Mouse (Mus musculus): ENCODE measurements at regions not wholly inside any gene's neighbourhood (a gene's known extent, or its start where the extent isn't known, plus 50 kb on each side); places are given as distances from the start of the nearest gene placed in this dataset.

DNA sequence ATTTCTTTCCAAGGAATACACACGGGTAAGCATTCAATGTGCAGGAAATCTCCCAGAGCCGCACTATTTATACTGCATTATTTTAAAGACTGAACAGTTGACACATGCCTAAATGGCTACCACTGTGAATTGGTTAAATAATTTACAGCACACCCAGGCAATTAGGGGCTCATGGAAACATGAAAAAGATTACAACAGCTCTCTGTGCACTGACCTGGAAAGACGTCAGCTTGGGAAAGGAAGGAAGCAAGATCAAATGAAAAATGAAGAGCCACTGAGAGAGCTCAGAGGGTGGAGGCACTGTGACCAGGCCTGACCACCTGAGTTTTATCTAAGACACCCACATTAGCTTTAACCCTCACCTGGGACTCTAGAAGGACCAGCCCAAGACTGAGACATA is 82.7 kb upstream of the Nfe2l3 start:
- H3K4me1 ChIP-seq (ENCODE audit: insufficient read depth), result no peaks in the 10 kb centered on the region
- TF ChIP-seq CTCF (IDR thresholded peaks at IDR 0.05; ENCODE audit: low read depth), result no peak
- H3K36me3 ChIP-seq (ENCODE audit: insufficient read depth), result no peaks in the 10 kb centered on the region
- no peak overlapping the region for H3K9ac ChIP-seq
- H3K9me3 ChIP-seq (ENCODE audit: low read length), result no peaks in the 10 kb centered on the region
- DNase-seq (no peak), ATAC-seq (no peak)
- no peak overlapping the region for H3K4me3 ChIP-seq (ENCODE audit: low read depth, low read length)
- no peak overlapping the region for H3K27ac ChIP-seq (ENCODE audit: low read depth, low read length)
- 39% methylated on average over 3 of the region's 3 CpGs for WGBS
- no peaks in the 10 kb centered on the region for H3K27me3 ChIP-seq (ENCODE audit: insufficient read depth, low read length)
- no peak overlapping the region for H3K4me2 ChIP-seq (ENCODE audit: low read depth)

DNA sequence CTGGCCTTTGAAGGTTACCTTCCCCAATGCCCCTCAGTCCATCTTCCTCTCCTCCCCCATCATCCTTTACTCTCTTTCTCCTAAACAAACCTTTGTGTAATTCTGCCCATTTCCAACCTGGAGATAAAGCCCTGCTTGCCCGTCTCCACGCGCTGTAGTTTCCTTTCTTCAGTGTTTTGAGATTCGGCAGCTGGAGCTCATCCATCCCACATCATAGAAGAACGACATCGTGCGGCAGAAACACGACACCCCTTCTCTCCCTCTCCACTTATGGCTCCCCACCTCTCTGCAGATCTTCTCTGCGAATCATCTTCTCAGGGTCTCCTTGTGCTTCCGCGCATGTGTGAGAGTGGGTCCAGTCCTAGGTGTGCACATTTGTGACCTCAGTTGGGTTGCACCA is 77.4 kb upstream of the Nfe2l3 start:
- DNase-seq, result no peak

DNA sequence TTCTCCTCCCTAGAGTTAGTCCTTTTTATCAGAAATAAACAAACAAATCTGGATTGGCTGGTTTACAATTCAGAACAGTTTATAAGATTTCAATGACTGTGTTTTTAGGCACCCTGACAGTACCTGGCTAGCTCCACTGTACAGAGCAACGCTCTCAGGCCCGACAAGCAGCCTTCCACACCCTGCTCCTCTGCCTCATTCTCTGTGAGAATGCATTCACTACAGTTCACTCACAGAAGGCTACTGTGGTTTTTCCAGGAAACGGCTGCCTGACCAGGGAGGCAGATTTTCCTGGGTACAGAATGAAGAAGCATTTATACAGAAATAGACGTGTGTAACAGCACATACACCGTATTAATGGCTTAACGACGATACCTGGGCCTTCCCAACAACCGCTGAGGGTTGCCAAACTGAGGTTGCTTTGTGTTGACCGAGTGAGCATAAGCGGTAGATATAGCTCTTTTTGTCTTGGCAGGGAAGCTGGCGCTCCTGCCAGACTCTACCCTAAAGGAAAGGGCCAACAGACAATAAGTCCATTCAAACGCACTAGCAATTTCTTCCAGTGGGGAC is 70.8 kb upstream of the Nfe2l3 start:
- no peak overlapping the region for H3K4me3 ChIP-seq (ENCODE audit: low read depth, low read length)
- H3K27ac ChIP-seq (ENCODE audit: low read depth, low read length), result peak overlapping the region; percentile 40; the same call in 1 of the 2 replicates
- no peaks in the 10 kb centered on the region for H3K9me3 ChIP-seq (ENCODE audit: low read length)
- no peaks in the 10 kb centered on the region for H3K27me3 ChIP-seq (ENCODE audit: insufficient read depth, low read length)
- ATAC-seq (no peak), DNase-seq (no peak)
- TF ChIP-seq CTCF (IDR thresholded peaks at IDR 0.05; ENCODE audit: low read depth), result no peak
- H3K9ac ChIP-seq, result no peak overlapping the region
- H3K36me3 ChIP-seq (ENCODE audit: insufficient read depth), result no peaks in the 10 kb centered on the region
- 25% methylated on average over 12 of the region's 12 CpGs for WGBS
- no peak overlapping the region for H3K4me2 ChIP-seq (ENCODE audit: low read depth)
- peaks cover 4% of the 10 kb centered on the region; the same call in 1 of the 2 replicates for H3K4me1 ChIP-seq (ENCODE audit: insufficient read depth)

More for the DNA sequence above, 77.4 kb upstream of the Nfe2l3 start:
- Histone ChIP-seq H3K9ac (no peak overlapping the region), H3K36me3 (ENCODE audit: insufficient read depth) (no peaks in the 10 kb centered on the region), H3K27me3 (ENCODE audit: insufficient read depth, low read length) (no peaks in the 10 kb centered on the region), H3K9me3 (ENCODE audit: low read length) (no peaks in the 10 kb centered on the region), H3K4me1 (ENCODE audit: insufficient read depth) (no peaks in the 10 kb centered on the region), H3K4me3 (ENCODE audit: low read depth, low read length) (no peak overlapping the region), H3K27ac (ENCODE audit: low read depth, low read length) (no peak overlapping the region), H3K4me2 (ENCODE audit: low read depth) (no peak overlapping the region)
- no peak for ATAC-seq
- no peak for TF ChIP-seq CTCF (IDR thresholded peaks at IDR 0.05; ENCODE audit: low read depth)
- WGBS, result 86% methylated on average over 11 of the region's 11 CpGs

DNA sequence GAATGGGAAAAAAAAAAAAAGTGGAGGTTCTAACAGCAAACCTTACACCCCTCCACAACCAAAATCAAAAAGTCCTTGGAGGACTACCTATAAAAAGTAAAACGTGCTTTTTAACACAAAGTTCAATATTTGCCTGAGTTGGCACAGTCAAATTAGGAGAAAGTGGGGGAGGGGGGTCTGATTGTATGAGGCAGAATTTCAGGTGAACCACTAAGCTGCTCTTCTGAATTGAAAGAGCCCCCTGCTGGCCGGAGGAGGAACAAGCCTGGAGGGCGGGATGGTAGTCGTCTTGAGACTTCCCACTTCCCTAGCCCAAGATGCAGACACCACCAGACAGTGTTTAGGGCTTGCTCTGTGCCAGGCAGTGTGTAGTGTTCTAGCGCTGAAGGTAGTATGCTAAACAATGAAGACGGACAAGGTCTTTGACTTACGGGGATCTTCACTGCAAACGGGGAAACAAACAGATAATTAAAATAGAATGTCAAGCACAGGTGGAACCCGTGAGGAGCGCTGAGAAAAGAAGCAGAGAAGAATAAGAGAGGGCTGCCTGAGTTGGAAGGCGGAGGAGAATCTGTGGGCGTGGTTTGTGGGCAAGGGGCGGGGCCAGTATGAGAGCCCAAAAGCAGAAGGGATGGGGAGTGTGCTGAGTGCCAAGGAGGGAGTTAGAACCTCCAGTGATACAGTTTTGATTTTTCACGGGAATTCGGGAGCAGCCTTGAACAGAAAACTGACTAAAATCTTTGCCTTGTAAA is 69.8 kb upstream of the Nfe2l3 start:
- ATAC-seq (peak; percentile 89), DNase-seq (peak; percentile 87)
- no peak overlapping the region for H3K9ac ChIP-seq
- H3K27ac ChIP-seq (ENCODE audit: low read depth, low read length), result no peak overlapping the region
- no peaks in the 10 kb centered on the region for H3K27me3 ChIP-seq (ENCODE audit: insufficient read depth, low read length)
- peak overlapping the region; percentile 14; the same call in 1 of the 2 replicates for H3K4me3 ChIP-seq (ENCODE audit: low read depth, low read length)
- no peaks in the 10 kb centered on the region for H3K9me3 ChIP-seq (ENCODE audit: low read length)
- whole genome bisulfite sequencing, result 4% methylated on average over 15 of the region's 15 CpGs
- TF ChIP-seq CTCF (IDR thresholded peaks at IDR 0.05; ENCODE audit: low read depth), result peak; percentile 77
- H3K36me3 ChIP-seq (ENCODE audit: insufficient read depth), result no peaks in the 10 kb centered on the region
- peaks cover 4% of the 10 kb centered on the region; the same call in 1 of the 2 replicates for H3K4me1 ChIP-seq (ENCODE audit: insufficient read depth)
- H3K4me2 ChIP-seq (ENCODE audit: low read depth), result peak overlapping the region; percentile 30

DNA sequence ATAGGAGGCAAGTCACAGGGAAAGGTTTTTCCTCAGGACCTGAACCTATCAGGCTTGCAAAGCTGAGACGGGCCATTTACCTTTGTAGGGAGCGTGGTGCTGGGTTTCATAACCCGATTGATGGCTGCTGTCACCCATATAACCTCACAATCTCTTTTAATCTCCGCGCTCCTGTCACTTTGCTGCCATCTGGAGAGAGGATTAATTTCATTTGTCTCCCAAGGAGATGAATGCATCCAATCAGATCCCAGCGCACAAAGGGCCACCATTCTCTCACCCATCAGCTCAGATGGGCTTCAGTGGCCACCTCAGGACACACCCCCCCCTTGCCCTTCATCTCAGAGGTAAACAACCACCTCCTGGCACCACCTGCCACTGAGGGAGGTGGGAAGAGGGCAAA is 67.7 kb upstream of the Nfe2l3 start:
- Histone ChIP-seq H3K4me3 (ENCODE audit: low read depth, low read length) (no peak overlapping the region), H3K36me3 (ENCODE audit: insufficient read depth) (no peaks in the 10 kb centered on the region), H3K4me2 (ENCODE audit: low read depth) (no peak overlapping the region), H3K9me3 (ENCODE audit: low read length) (no peaks in the 10 kb centered on the region), H3K27ac (ENCODE audit: low read depth, low read length) (no peak overlapping the region), H3K4me1 (ENCODE audit: insufficient read depth) (peaks cover 4% of the 10 kb centered on the region; the same call in 1 of the 2 replicates), H3K27me3 (ENCODE audit: insufficient read depth, low read length) (no peaks in the 10 kb centered on the region), H3K9ac (no peak overlapping the region)
- 57% methylated on average over 6 of the region's 6 CpGs for WGBS
- DNase-seq (no peak), ATAC-seq (no peak)
- no peak for TF ChIP-seq CTCF (IDR thresholded peaks at IDR 0.05; ENCODE audit: low read depth)

DNA sequence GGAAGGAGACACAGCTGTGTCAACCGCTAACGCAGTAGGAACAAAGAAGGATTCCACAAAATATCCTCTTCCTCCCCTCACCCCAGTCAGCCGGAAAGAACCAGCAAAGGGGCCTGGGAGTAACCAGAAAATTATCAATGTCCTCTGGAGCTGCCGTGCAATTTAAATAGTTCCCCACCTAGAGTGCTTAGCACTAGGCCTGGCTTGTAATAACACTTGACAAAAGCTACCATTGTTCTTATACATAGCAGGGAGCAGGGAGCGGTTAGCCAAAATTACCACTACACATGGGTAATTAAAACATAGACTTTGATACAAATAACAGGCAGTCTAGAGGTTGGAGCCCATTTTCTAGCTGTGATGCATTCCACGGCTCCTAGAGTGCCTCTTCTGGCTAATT is 62.7 kb upstream of the Nfe2l3 start:
- Histone ChIP-seq H3K4me2 (ENCODE audit: low read depth) (no peak overlapping the region), H3K27ac (ENCODE audit: low read depth, low read length) (no peak overlapping the region), H3K36me3 (ENCODE audit: insufficient read depth) (no peaks in the 10 kb centered on the region), H3K4me3 (ENCODE audit: low read depth, low read length) (no peak overlapping the region), H3K4me1 (ENCODE audit: insufficient read depth) (no peaks in the 10 kb centered on the region), H3K9ac (no peak overlapping the region), H3K9me3 (ENCODE audit: low read length) (no peaks in the 10 kb centered on the region), H3K27me3 (ENCODE audit: insufficient read depth, low read length) (no peaks in the 10 kb centered on the region)
- DNase-seq (no peak), ATAC-seq (no peak)
- WGBS, result 18% methylated on average over 6 of the region's 6 CpGs
- no peak for TF ChIP-seq CTCF (IDR thresholded peaks at IDR 0.05; ENCODE audit: low read depth)

DNA sequence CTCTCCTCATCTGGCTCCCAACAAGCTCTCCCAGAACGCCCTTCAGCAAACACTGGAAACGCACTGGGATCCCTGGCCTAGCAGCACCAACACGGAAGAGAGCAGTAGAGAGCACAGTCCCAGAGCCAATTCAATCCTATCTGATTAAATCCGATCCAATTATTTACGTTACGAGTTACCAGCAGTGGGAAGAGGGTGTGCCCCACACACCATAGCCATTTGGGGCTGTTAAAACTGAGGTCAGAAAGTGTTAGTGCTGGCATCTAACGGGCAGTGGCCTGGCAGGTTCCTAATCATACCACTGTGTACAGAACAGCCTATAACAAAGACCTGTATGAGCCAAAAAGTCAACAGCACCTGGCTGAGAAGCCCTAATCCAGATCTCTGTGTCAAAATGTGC is 60.1 kb upstream of the Nfe2l3 start:
- no peak overlapping the region for H3K27ac ChIP-seq (ENCODE audit: low read depth, low read length)
- no peaks in the 10 kb centered on the region for H3K27me3 ChIP-seq (ENCODE audit: insufficient read depth, low read length)
- no peak overlapping the region for H3K4me2 ChIP-seq (ENCODE audit: low read depth)
- ATAC-seq (peak; percentile 62; the same call in 1 of the 2 replicates), DNase-seq (peak; percentile 38)
- H3K4me3 ChIP-seq (ENCODE audit: low read depth, low read length), result no peak overlapping the region
- H3K36me3 ChIP-seq (ENCODE audit: insufficient read depth), result no peaks in the 10 kb centered on the region
- no peaks in the 10 kb centered on the region for H3K4me1 ChIP-seq (ENCODE audit: insufficient read depth)
- H3K9me3 ChIP-seq (ENCODE audit: low read length), result no peaks in the 10 kb centered on the region
- peak; percentile 26 for TF ChIP-seq CTCF (IDR thresholded peaks at IDR 0.05; ENCODE audit: low read depth)
- 45% methylated on average over 7 of the region's 7 CpGs for WGBS
- no peak overlapping the region for H3K9ac ChIP-seq

All from forebrain, postnatal 0 days (tissue).